Mouse (Mus musculus) adrenal gland, postnatal 36 days (tissue): Measurements from ENCODE around the gene Macrod2. TPM values are rescaled to one million over a fixed set of nuclear protein-coding genes. Genes with fewer than 3 reads are reported as not detected.
"Not testable (repeated sequence)": the region's sequence is repeated elsewhere in the genome, so short reads cannot be mapped to it uniquely, and the experiment has no call there.

Experiments
- DNase-seq, 2 experiments: peaks; one replicate each; pipeline ENCODE4 v3.0.0; 2021; ENCODE audit warnings: mixed read lengths in 1 of 2
- total RNA-seq, 2 experiments: library from RNA; stranded (reverse); gene quantifications; 2 replicates each; pipeline ENCODE4 v1.2.3; 2021

The Macrod2 gene
- total RNA-seq, 2 experiments from 2014 or later, result 5.3 to 8.6 TPM

DNA sequence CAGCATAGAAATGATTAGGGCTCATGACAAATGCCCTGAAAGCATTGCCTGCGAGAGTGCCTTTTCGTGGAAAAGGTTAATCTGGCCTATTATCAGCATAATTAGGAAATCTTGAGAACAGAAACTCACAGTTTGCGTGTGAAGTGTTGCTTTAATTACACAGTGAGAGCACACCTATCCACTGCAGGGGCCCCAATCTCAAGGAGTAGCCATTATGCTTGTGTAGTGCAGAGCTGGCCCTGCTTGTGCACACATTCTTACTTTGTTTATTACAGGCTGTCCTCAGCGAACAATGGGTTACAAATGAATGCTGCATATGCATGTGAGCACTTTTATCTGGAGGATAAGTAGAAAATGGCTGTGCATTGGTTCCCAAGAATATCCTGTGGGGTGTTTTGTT, 308.3 kb downstream of the Macrod2 start:
- DNase-seq, result no peak

DNA sequence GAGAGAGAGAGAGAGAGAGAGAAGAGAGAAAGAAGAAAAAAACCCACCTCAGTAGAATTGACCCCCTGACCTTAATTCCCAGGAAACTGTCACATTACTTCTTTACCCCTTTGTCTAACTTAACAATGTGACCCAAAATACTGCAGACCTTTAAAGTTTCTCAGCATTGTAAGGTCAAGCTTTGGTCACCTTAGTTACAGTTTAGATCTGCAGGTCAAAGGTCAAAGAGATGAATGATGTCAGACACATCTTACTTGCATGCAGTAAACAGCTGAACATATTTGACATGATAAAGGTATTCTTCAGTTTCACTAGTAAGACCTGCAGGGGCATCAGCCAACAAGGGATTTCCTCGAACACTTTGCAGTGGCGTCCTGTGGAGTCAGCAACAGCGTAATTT, 309.0 kb downstream of the Macrod2 start:
- DNase-seq, result no peak

DNA sequence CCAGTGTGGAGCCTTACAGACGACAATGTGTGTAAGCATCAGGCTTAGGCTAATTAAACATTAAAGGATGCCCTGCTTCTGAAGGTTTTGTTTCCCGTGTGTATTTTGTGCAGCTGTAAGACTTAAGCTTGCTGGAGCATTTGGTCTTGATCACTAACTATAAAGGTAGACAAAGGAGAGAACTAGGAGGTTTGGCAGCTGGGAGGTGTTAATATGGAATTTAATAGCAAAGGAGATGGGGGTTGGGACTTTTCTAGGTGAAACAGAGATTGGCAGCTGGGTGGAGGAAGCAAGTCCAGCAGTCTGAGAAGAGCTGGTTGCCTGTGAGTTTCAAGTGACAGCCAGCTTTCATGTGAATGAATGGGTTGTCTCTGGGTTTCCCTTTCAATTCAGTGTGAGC, 310.2 kb downstream of the Macrod2 start:
- DNase-seq, result no peak

DNA sequence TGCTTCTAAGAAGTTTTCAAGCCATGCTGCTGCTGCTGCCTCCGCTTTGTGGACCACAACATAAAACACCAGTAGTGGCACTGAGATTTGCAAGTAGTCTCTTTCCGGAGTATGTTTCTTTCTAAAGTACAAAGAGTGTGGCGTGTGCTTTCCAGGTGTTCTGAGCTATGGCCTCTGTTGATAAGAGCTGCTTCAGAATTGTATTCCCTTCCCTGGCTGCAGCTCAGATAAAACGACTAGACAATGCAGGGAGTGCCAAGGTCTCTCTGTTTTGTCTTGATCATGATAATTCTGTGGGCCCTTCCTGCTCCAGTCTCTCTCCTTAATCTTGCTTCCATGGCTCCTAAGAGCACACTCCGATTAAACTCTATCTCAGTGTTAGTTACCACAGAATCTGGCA, 312.4 kb downstream of the Macrod2 start:
- DNase-seq, result no peak

DNA sequence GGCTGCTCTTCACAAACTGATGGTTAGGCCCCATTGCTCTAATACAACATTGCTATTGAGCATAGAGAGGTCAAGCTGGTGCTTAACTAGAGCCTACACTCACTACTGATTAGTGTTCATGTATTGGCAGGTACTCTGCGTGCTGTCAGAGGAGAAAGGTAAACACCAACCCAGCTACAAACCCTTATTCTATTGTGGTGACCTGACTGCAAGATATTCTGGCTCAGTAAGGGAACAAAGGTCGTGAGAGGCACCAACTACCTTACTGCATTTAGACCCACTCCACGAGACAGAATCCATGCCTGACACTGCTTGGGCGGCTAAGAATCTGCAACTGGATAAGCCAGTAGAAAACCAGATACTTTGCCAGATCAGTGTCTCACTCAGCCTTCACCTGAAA, 320.7 kb downstream of the Macrod2 start:
- DNase-seq, result no peak

DNA sequence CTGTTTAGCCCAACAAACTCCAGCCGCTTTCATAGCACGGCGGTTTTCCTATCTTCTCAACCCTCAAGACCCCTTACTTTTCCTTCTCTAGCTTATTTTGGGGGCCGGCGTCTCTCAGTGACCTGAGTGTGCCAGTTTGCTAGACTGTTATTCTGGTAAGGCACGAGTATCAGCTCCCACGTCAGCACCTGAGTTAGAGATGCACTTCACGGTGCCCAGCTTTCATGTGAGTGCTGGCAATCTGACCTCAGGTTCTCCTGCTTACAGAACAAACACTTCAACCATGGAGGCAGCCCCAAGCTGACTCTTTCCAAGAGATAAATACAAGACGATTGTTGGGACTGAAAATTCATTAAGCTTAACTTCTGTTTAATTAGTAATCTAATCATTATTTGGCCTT, 322.3 kb downstream of the Macrod2 start:
- DNase-seq, result no peak

DNA sequence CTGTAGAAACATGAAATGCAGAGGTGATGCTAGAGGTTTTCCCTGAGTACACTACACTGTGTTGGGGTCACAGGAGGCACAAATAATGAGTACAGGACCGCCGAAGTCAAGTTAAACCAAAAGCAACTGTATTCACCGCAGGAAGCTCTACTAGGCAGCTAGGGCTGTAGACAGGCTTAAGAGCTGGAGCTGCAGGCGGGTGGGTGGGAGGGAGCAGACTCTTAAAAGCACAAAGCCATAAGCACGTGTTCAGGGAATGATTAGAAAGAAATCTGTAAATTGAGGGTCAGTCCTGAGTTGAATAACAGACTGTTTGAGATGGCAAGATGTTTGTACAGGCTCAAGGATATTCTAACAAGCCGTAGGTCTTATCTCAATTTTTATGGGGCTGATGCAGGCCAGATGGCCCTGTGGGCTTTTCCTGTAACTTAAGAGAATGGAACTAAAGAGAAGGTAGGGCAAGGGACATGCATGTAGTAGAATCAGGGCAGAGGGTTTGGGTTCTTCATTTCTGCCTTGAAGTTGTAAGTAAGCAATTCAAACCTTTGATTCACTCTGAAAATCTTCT, 337.6 kb downstream of the Macrod2 start:
- no peak for DNase-seq

DNA sequence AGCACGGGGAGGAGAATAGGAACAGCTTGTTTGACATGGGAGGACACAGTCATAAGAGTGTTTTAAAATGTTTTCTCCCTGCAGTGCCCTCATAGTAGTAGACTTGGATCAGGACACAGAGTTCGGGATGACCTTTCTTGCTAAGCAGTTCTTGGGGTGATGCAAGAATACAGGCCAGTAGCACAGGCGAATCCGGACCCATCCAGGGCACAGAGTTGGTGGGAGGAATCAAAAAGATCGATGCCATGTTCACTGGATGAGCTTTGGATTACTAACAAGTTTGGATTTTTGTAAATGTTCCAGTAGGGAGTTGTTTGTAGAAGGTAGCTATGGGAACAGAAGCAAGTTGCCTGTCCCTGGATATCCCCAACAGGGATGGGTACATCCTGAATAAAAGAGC, 345.4 kb downstream of the Macrod2 start:
- DNase-seq, result no peak

DNA sequence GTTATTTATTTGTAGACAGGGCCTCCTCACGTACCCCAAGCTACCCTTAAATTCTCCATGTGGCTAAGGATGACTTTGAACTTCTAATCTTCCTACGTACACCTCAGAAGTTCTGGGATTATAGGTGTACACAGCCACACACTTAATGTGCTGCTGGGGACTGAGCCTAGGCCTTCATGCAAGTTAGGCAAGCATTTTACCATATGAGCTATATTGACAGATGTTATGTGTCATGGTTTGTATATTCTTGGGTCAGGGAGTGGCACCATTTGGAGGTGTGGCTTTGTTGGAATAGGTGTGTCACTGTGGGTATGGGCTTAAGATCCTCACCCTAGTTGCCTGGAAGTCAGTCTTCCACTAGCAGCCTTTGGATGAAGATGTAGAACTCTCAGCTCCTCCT, 347.8 kb downstream of the Macrod2 start:
- DNase-seq, result not testable (repeated sequence)

DNA sequence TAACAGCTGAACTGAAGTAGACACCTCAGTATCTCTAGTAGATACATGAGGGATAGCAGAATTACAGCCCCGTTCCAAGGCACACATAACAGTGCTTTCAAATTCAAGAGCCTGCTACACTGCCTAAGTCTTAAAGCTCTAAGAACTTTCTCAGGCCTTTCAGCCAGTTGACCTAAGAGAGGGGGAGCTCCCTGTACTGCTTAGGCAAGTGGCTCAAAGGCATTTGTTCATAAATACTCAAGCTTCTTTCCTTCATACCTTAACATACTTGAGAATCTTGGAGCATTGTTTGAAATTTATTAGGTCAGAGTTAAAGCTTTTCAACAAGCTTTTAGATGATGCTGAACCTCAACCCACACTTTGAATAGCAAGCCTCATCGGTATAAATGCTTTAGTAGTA, 363.8 kb downstream of the Macrod2 start:
- DNase-seq, result no peak

DNA sequence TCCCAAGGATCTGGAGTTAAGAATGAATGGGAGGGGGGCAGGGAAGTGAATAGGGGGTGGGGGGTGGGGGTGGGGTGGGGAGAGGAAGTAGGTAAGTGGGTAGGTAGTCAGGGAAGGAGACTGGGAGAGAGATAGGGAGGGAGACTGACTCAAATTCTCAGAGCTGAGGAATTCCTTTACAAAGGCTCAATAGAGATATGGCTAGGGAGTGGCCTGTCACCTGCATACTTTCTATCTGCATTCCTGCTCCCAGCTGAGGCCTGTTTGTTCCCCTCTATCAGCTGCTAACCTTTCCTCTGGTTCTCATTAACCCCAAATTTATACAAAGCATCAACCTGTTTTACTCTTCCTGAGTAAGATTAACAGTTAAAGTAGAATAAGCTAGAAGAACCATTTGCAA, 364.6 kb downstream of the Macrod2 start:
- no peak for DNase-seq

DNA sequence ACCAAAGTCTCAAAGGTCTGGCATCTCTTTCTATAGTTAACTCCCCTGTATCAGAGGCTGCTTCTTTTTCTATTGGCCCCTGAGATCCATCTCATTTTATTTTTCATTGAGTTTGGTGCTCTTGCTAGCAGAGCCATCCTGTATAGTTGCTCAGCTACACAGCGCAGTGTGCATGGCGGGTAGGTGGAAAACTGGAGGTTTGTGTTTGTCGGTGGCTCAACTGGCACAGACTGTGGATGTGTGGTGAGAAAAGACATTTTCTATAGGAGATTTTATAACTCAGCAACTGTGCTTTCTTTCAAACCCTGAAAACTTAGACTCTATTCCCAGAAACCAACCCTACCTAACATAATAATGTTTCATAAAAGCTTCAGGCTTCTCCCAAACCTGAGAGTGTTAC, 365.0 kb downstream of the Macrod2 start:
- DNase-seq, result no peak

DNA sequence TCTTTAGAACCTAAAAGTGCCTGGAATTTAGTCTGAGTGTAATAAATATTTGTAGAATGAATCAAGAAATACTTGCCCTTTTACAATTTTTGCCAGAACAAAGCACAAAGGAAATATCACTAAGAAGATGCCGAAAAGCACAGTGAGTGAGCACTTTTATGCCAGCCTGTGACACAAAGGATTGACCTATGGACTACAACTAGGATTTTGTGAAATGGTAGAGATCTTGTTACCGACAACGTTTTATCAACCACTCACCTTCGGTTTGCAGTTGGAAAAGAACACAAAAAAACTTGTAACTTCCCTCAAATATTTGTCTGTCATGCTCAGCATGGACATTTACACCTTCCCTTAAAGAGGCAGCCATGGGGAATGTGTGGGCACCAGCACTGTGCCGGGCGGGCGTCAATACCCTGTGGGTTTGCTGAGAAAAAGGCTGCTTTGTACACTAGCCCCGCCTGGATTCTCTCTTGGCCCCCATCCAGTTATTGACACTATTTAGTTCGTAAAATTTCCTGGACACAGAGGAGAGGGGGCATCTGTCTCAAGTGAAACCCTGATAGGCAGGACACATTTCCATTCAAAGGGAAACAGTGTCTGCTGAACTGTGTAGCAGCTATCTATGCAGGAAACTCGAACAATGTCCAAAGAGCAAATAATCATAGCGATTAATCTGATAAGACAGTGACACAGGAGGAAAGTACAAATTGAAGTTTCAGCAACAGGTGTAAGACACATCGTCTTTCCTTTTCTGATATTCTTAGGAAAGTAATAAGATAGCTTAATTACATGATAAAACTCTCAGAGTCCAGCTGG, 368.2 kb downstream of the Macrod2 start:
- no peak for DNase-seq

DNA sequence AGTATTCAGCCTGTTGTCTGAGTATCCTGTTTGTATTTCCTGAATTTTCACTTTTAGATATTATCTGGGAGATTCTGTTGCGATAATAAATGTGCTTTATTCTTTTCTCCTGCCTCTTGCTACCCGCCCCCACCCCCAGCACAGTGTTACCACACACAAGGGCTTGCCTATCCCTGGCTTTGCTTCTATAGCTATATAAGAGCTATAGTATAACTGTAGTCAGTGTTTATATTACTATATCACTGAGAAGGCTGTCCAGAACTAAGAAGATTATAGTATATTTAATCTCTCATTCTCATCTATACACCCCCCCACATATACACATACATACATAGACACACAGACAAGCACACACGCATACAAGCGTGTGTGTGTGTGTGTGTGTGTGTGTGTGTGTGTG, 374.4 kb downstream of the Macrod2 start:
- DNase-seq, result no peak

DNA sequence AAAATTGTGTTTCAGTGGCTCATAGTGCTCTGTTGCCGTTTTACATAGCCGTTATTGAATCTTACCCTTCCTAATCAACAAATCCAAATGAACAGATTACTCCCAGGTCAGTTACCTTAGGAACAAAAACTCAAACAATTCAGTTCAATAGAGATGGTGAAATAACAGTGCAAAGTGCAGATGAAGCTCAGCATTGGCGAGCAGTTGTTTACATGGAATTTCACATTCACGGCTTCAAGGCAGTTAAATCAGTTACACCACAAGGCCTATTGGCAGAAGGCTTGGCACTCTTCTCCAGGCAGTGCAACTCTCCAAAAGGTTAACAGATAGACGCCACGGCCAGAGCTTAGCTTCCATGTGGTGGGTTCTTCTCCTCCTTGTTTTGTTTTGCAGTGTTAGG, 377.7 kb downstream of the Macrod2 start:
- DNase-seq, result no peak

DNA sequence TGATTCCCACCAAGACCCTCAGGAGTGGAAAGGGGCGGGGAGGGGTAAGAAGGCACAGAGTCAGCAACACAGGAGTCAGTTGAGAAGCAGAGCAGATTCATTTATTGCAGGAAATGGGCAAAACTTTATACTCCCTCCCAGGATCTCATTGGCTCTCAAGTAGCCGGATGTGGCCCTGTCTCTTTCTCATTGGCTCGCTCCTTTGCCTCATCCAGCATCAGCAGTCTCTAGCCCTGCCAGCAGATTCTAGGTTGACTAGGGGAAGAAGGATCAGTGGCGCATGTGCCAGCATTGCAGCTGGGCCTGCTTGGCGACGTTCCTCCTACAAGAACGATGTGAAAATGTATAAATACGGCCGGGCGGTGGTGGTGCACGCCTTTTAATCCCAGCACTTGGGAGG, 378.3 kb downstream of the Macrod2 start:
- DNase-seq, result no peak

DNA sequence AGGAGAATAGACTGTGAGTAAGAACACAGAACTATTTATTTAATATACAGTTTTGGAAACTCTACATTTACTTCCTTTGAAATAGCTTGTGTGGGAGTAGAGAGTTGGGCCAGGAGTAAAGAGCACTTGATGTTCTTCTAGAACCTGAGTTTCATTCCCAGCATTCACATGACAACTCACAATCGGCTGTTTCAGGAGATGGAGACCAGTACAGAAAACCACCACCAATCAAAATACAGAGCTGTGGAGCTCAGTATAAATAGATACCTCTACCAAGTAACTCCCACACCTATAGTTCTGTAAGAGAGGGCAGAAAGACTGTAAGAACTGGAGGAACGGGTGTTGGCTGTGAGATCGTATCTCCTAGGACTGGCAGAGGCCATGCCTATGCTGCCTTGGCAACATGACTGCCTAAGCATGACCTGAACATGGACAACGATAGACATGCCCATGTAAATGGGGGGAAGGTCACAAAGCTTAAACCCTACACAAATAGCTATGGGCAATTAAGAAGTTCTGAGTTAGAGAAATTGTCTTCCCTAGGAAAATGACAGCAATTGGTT, 379.8 kb downstream of the Macrod2 start:
- no peak for DNase-seq

DNA sequence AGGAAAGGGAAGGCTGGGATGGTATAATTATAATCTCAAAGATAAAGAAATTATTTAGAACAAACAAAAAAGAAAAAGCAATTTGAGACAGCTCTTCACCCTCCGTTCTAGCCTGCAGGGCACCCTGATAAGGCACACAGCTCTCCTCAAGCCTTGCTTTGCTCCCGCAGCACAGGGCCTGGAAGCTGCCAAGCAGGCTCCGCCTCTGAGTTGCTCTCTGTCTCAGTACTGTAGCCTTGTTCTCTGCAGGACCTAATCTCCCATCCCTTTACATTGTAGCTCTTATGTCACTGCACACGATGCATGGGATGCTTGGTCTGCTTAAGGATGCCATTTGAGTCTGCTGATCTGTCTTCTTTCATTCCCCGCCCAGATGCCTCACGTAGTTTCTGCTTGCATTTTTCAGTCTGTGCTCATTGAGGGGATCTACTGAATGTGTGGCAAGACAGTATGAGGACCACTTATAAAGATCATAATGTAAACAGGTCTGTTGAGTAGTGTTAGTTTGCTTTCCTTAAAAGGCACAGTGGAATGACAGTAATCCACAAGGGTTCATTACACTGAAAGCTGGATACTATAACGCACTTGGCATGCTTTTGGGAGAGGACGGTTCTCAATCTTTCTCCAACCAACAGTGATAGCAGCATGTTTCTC, 380.5 kb downstream of the Macrod2 start:
- no peak for DNase-seq

DNA sequence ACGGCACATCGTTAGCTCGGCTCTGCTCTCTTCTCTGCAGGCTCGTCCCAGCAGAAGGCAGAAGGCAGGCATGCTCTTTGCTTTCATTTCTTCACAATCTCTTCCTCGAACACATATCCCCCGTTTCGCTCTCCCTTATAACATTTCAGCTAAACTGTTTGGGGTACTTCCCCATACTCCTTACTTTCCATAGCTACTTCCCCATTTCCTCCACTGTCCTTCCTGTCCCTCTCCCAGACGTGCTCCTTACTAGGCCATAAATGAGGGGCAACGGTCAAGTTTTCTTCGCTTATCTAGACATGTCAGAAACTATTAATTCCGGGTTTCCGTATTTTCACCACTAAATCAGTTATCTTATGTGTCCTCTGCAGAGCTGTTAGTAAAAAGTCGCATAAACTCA, 383.1 kb downstream of the Macrod2 start:
- DNase-seq, result no peak

DNA sequence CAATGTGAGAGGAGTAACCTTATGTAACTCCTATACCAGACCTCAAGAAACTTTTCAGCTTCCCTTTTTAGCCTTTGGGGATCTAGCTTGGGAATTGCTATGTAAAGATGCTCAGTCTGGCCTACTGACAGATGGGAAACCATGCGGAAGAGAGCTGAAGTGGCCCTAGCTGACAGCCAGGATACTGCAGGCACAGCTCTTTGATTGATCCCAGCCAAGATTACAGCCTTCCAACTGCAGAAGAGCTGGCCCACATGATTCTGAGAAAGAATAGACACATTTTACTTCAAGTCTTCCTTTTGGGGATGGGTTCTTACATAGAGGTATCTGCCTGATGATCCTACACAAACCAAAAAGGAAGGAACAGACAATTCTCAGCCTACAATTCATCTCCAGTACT, 387.9 kb downstream of the Macrod2 start:
- no peak for DNase-seq

DNA sequence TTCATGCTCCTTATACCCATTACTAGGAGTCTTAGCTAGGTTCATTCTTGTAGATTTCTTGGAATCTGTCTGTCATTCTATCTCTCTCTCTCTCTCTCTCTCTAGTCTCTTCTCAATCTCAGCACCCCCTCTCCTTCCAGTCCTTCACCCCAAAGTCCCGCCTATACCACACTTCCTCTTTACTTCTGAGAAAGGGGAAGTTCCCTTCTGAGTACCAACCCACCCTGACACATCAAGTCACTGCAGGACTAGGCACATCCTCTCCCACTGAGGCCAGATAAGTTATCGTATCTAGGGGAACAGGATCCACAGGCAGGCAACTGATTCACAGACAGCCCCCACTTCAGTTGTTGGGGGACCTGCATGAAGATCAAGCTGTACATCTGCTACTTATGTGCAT, 389.5 kb downstream of the Macrod2 start:
- DNase-seq, result no peak

DNA sequence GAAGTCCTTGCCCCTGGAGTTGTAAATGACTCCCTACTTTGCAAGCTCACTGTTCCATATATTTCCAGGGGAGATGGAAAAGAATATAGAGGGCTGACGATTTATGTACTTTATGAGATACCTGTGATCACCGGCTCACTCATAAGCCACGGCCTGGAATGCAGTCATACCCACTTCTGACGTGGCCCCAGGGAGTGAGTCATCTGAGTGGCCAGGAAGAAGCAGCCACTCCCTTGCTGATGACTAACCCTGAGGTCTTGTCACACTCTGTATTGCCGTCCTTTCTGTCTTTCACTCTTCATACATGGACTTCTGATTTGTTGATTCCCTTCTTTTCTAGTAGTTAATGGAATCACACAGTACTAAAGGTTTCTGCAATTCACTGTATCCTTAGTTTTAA, 395.3 kb downstream of the Macrod2 start:
- DNase-seq, result peak; percentile 74 to 78

DNA sequence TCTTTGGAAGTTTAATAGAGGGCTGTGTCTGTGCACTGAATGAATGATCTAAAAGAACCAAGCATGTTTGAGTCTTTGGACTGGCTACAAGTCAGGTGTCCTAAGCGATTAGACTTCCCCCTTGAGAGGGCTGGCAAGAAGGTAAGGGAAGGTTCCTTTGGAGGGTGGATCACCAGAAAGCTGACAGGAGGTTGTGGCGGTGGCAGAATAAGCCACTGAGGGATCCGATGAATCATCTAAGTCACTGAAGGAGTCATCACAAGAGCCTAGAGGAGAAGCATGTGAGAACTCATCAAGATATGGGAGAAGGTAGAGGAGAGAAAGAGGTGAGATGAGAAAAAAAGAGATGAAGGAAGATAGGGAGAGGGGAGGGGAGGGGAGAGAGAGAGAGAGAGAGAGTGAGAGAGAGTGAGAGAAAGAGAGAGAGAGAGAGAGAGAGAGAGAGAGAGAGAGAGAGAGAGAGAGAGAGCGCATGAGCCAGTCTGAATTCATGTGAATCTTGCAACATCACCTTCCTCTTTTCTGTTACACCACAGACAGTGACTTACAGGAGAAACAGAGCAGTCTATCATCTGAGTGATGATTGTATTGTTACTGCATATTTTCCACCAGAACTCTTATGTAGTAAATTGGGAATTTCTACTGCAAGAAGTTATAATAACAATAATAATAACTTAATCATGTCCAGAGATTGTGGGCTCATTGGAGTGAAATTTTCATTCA, 398.9 kb downstream of the Macrod2 start:
- no peak for DNase-seq
